Mouse (Mus musculus) lung, embryonic 14.5 days (tissue): Measurements from ENCODE around the gene Dnajc13. TPM values are rescaled to one million over a fixed set of nuclear protein-coding genes. Genes with fewer than 3 reads are reported as not detected.

Source experiments
- ATAC-seq: fragments of 200-750 bp; cut with Nextera tagmentation; 2 replicates; pipeline ENCODE4 v1.8.0; 2017; ENCODE audit warnings: mild to moderate bottlenecking, moderate TSS enrichment, moderate library complexity; ENCODE audit not compliant: insufficient read depth
- DNase-seq: peaks from one replicate; pipeline ENCODE4 v3.0.0-alpha.2; 2015
- H3K27ac ChIP-seq: fragments of 300-500 bp; sonication (generic); 2 replicates; pipeline ENCODE4 v1.5.1; 2014; ENCODE audit warnings: low read depth, mild to moderate bottlenecking, moderate library complexity
- H3K27me3 ChIP-seq: fragments of 300-500 bp; sonication (generic); 2 replicates; pipeline ENCODE4 v1.6.1; 2014; ENCODE audit warnings: low read length, control low read depth; ENCODE audit not compliant: insufficient read depth
- H3K36me3 ChIP-seq: fragments of 300-500 bp; sonication (generic); 2 replicates; pipeline ENCODE4 v1.6.1; 2014; ENCODE audit warnings: control low read depth; ENCODE audit not compliant: insufficient read depth
- H3K4me1 ChIP-seq: fragments of 300-500 bp; sonication (generic); 2 replicates; pipeline ENCODE4 v1.6.1; 2014; ENCODE audit warnings: antibody characterized with exemption, control low read depth; ENCODE audit not compliant: insufficient read depth
- H3K4me2 ChIP-seq: fragments of 300-500 bp; sonication (generic); 2 replicates; pipeline ENCODE4 v1.6.1; 2014; ENCODE audit warnings: mild to moderate bottlenecking
- H3K4me3 ChIP-seq: fragments of 300-500 bp; sonication (generic); 2 replicates; pipeline ENCODE4 v1.5.1; 2014; ENCODE audit warnings: low read depth, low read length
- H3K9ac ChIP-seq: fragments of 300-500 bp; sonication (generic); 2 replicates; pipeline ENCODE4 v1.6.1; 2014
- H3K9me3 ChIP-seq: fragments of 300-500 bp; sonication (generic); 2 replicates; pipeline ENCODE4 v1.6.1; 2016; ENCODE audit warnings: low read depth, low read length, control low read depth
- CTCF ChIP-seq: IDR thresholded peaks from 2 replicates; pipeline ENCODE4 v1.5.1; 2016; ENCODE audit warnings: antibody characterized with exemption, low read depth
- WGBS: fragments of 180-500 bp; shearing (Covaris S2); extraction: QIAGEN DNeasy Blood & Tissue Kit; methylation state at CpG from one replicate; pipeline ENCODE4 v1.1.7; 2014; 5-methylcytosine and 5-hydroxymethylcytosine counted together
- polyA plus RNA-seq: library from polyadenylated mRNA; unstranded; fragments of >200 nt; fragmentation: Nextera tagmentation; extraction: Ambion mirVana; gene quantifications from 2 replicates; pipeline ENCODE4 v1.2.1, GENCODE M21; 2014

The Dnajc13 gene
- polyA plus RNA-seq, 1 experiment from 2014 or later: 25.0 TPM

DNA sequence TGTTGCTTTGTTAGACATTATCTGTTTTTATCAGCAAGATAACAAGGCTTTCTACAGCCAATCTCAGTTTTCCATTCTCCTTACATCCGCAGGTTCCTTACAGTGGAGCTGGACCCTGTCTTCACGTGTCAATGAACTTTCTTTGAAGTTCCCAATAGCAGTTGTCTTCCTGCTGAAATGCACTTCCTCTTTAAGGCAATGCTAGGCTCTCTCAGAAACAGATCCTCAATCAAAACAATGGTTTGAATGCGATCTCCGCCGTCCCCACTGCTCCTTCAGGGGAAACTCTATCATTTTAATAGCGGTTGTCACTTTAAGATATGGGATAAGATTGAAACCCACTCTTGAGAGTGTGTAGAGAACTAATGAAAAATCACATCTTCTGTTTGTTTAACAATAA is 22.2 kb upstream of the Dnajc13 start:
- no peak overlapping the region for H3K27ac ChIP-seq
- no peak overlapping the region for H3K4me2 ChIP-seq
- TF ChIP-seq CTCF: no peak
- no peak for DNase-seq
- no peak for ATAC-seq
- H3K4me1 ChIP-seq: no peaks in the 10 kb centered on the region
- H3K9ac ChIP-seq: no peak overlapping the region
- no peaks in the 10 kb centered on the region for H3K27me3 ChIP-seq
- no peak overlapping the region for H3K4me3 ChIP-seq
- H3K9me3 ChIP-seq: no peaks in the 10 kb centered on the region
- H3K36me3 ChIP-seq: no peaks in the 10 kb centered on the region
- WGBS: 37% methylated on average over 6 of the region's 6 CpGs

- H3K27ac ChIP-seq: no peak overlapping the region
- no peaks in the 10 kb centered on the region for H3K27me3 ChIP-seq
- H3K9me3 ChIP-seq: no peaks in the 10 kb centered on the region
- no peaks in the 10 kb centered on the region for H3K4me1 ChIP-seq
- TF ChIP-seq CTCF: no peak
- ATAC-seq (no peak), DNase-seq (no peak)
- no peak overlapping the region for H3K9ac ChIP-seq
- no peak overlapping the region for H3K4me2 ChIP-seq
- H3K4me3 ChIP-seq: no peak overlapping the region
- 38% methylated on average over 8 of the region's 8 CpGs for WGBS
- H3K36me3 ChIP-seq: no peaks in the 10 kb centered on the region
These were observed 19.8 kb upstream of the Dnajc13 start for GRCm38 (mm10) chr9:104282536-104282935.

- DNase-seq (no peak), ATAC-seq (no peak)
- Histone ChIP-seq H3K4me1 (no peaks in the 10 kb centered on the region), H3K9me3 (no peaks in the 10 kb centered on the region), H3K27ac (no peak overlapping the region), H3K4me2 (no peak overlapping the region), H3K36me3 (no peaks in the 10 kb centered on the region), H3K27me3 (no peaks in the 10 kb centered on the region), H3K9ac (no peak overlapping the region), H3K4me3 (no peak overlapping the region)
- no peak for TF ChIP-seq CTCF
- 75% methylated on average over 5 of the region's 5 CpGs for WGBS
These were observed 19.0 kb upstream of the Dnajc13 start for GRCm38 (mm10) chr9:104281737-104282136.

DNA sequence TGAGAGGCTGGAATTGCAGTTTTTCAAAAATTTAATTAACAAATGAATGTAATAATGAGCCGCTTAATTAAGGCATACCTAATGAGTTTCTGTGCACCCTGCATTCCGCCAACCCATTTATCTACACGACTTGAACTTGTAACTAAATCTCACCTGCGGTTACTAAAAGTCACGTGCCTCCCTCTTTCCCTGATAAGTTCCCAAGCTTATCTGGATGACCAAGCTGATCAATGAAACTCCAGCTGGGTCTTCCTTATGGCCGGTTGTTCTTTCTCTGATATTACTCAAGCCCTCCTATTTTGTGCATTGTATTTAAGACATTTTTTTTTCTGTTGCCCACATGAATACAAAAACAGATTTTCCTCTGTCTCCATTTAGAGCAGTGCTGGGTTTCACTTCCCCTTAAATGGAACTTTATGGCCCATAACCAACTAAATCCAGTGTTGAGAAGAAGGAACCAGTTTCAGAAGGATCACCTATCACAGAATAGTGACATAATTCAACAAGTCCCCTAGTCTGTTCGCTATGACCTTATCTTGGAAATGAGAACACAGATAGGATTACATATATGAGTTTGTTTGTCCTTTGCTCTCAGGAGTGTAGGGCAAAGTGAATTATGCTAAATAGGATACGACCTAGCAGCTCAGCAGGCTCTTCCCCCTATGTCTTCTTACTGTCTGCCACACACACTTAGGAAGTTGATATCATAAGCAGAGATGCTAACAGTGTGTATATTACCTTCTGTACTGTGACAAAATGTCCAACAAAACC is 18.2 kb upstream of the Dnajc13 start:
- no peaks in the 10 kb centered on the region for H3K4me1 ChIP-seq
- H3K36me3 ChIP-seq: no peaks in the 10 kb centered on the region
- no peak overlapping the region for H3K4me3 ChIP-seq
- no peak for TF ChIP-seq CTCF
- H3K27me3 ChIP-seq: no peaks in the 10 kb centered on the region
- H3K9me3 ChIP-seq: no peaks in the 10 kb centered on the region
- ATAC-seq: no peak
- no peak for DNase-seq
- no peak overlapping the region for H3K4me2 ChIP-seq
- WGBS: 68% methylated on average over 8 of the region's 8 CpGs
- no peak overlapping the region for H3K9ac ChIP-seq
- H3K27ac ChIP-seq: no peak overlapping the region

GRCm38 (mm10) chr9:104277528-104278162 is 14.9 kb upstream of the Dnajc13 start:
- no peak overlapping the region for H3K4me3 ChIP-seq
- peak; percentile 73 for DNase-seq
- no peak overlapping the region for H3K9ac ChIP-seq
- H3K27me3 ChIP-seq: no peaks in the 10 kb centered on the region
- ATAC-seq: peak; percentile 68
- 24% methylated on average over 18 of the region's 18 CpGs for WGBS
- peak; percentile 80 for TF ChIP-seq CTCF
- no peaks in the 10 kb centered on the region for H3K36me3 ChIP-seq
- no peak overlapping the region for H3K4me2 ChIP-seq
- no peak overlapping the region for H3K27ac ChIP-seq
- H3K9me3 ChIP-seq: no peaks in the 10 kb centered on the region
- no peaks in the 10 kb centered on the region for H3K4me1 ChIP-seq

DNA sequence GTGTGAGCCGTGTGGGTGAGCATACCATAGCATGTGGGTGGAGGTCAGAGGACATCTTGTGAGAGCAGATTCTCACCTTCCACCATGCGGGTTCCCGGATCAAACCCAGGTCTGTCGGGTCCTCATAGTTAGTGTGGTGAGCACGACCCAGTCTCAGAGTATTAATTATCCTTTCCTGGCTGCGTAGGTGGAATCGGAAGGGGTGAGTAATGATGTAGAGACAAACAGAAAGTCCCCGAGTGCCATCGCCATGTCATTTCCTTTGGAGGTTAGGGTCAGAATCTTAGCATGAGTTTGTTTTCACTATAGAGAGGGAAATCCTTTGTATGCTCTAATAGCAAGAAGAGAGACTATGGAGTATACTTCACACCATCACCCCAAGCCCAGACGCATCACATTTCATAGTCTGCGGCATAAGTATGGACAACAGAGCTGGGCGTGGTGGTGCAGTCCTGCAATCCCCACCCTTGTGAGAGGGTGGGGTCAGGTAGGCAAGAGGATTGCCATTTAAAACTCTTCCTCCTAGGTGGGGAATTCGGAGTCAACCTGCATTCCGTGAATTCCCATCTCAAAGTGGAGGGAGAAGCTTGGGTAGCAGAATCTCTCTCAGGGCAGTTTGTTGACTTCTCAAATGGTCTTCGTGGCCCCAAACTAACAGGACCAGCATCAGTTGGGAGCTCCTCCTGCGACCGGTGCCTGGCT is 12.5 kb upstream of the Dnajc13 start:
- 74% methylated on average over 17 of the region's 17 CpGs for WGBS
- ATAC-seq: no peak
- Histone ChIP-seq H3K4me2 (no peak overlapping the region), H3K9ac (no peak overlapping the region; the same call in 1 of the 2 replicates), H3K27ac (no peak overlapping the region), H3K4me1 (no peaks in the 10 kb centered on the region), H3K27me3 (no peaks in the 10 kb centered on the region), H3K9me3 (no peaks in the 10 kb centered on the region), H3K4me3 (no peak overlapping the region), H3K36me3 (no peaks in the 10 kb centered on the region)
- no peak for DNase-seq
- no peak for TF ChIP-seq CTCF

GRCm38 (mm10) chr9:104272057-104272456 is 9.3 kb upstream of the Dnajc13 start:
- no peak overlapping the region for H3K4me2 ChIP-seq
- no peak for TF ChIP-seq CTCF

More at GRCm38 (mm10) chr9:104272057-104272456, 9.3 kb upstream of the Dnajc13 start:
- H3K9ac ChIP-seq: no peak overlapping the region
- no peaks in the 10 kb centered on the region for H3K9me3 ChIP-seq
- H3K27ac ChIP-seq: no peak overlapping the region
- WGBS: 61% methylated on average over 4 of the region's 4 CpGs
- no peak for DNase-seq
- H3K4me1 ChIP-seq: no peaks in the 10 kb centered on the region
- no peak overlapping the region for H3K4me3 ChIP-seq
- H3K36me3 ChIP-seq: no peaks in the 10 kb centered on the region
- ATAC-seq: no peak
- H3K27me3 ChIP-seq: no peaks in the 10 kb centered on the region
